Mouse (Mus musculus): ENCODE results near the gene Gad1. TPM values are rescaled to one million over a fixed set of nuclear protein-coding genes. Genes with fewer than 3 reads are reported as not detected.

The Gad1 gene
- polyA plus RNA-seq, 2 experiments = 0.02 to 0.03 TPM

- no peaks in the 10 kb centered on the region for H3K4me1 ChIP-seq (replicated peaks; ENCODE audit: control insufficient read depth in 2 of 2, insufficient read depth in 2 of 2, low read length in 1 of 2)
- TF ChIP-seq EP300 (IDR thresholded peaks at IDR 0.05; ENCODE audit: low read depth) (no peak), CTCF (IDR thresholded peaks at IDR 0.05; ENCODE audit: low read depth) (no peak)
- H3K9me3 ChIP-seq (ENCODE audit: control insufficient read depth, low read length) = no peaks in the 10 kb centered on the region
- no peaks in the 10 kb centered on the region for H3K36me3 ChIP-seq (replicated peaks; ENCODE audit: control insufficient read depth, insufficient read depth, low read depth)
- H3K4me2 ChIP-seq (ENCODE audit: low read depth) = no peak overlapping the region
- no peak for ATAC-seq (ENCODE audit: insufficient read depth)
- H3K27ac ChIP-seq = no peak overlapping the region
- H3K9ac ChIP-seq (replicated peaks) = no peak overlapping the region
- H3K4me3 ChIP-seq (ENCODE audit: insufficient read depth in 1 of 2, low read depth in 2 of 2, low read length in 2 of 2) = no peak overlapping the region
- 67% methylated on average over 16 of the region's 16 CpGs for WGBS (ENCODE audit: insufficient replicate concordance)
- H3K27me3 ChIP-seq (ENCODE audit: control insufficient read depth, insufficient read depth, low read length) = no peaks in the 10 kb centered on the region
- DNase-seq (ENCODE audit: low read depth in 3 of 3, low spot score in 3 of 3) = no peak
Measured at GRCm38 (mm10) chr2:70642971-70643565, 90.2 kb downstream of the Gad1 start.

- no peak for ATAC-seq (ENCODE audit: insufficient read depth)
- WGBS (ENCODE audit: insufficient replicate concordance) = 43% methylated on average over 6 of the region's 6 CpGs
Measured at GRCm38 (mm10) chr2:70645266-70645780, 92.5 kb downstream of the Gad1 start.

GRCm38 (mm10) chr2:70647681-70648080, 94.8 kb downstream of the Gad1 start:
- Histone ChIP-seq H3K4me3 (ENCODE audit: insufficient read depth in 1 of 2, low read depth in 2 of 2, low read length in 2 of 2) (no peak overlapping the region), H3K9me3 (ENCODE audit: control insufficient read depth, low read length) (no peaks in the 10 kb centered on the region), H3K4me2 (ENCODE audit: low read depth) (no peak overlapping the region), H3K9ac (replicated peaks) (no peak overlapping the region), H3K36me3 (replicated peaks; ENCODE audit: control insufficient read depth, insufficient read depth, low read depth) (no peaks in the 10 kb centered on the region), H3K27ac (no peak overlapping the region), H3K27me3 (ENCODE audit: control insufficient read depth, insufficient read depth, low read length) (no peaks in the 10 kb centered on the region), H3K4me1 (replicated peaks; ENCODE audit: control insufficient read depth in 2 of 2, insufficient read depth in 2 of 2, low read length in 1 of 2) (no peaks in the 10 kb centered on the region)
- no peak for DNase-seq (ENCODE audit: low read depth in 3 of 3, low spot score in 3 of 3)
- TF ChIP-seq EP300 (IDR thresholded peaks at IDR 0.05; ENCODE audit: low read depth) = no peak
- no peak for TF ChIP-seq CTCF (IDR thresholded peaks at IDR 0.05; ENCODE audit: low read depth)
- WGBS (ENCODE audit: insufficient replicate concordance) = 46% methylated on average over 4 of the region's 4 CpGs
- no peak for ATAC-seq (ENCODE audit: insufficient read depth)

More at GRCm38 (mm10) chr2:70645266-70645780, 92.5 kb downstream of the Gad1 start:
- DNase-seq (ENCODE audit: low read depth in 3 of 3, low spot score in 3 of 3) = no peak
- Histone ChIP-seq H3K9me3 (ENCODE audit: control insufficient read depth, low read length) (no peaks in the 10 kb centered on the region), H3K4me2 (ENCODE audit: low read depth) (no peak overlapping the region), H3K36me3 (replicated peaks; ENCODE audit: control insufficient read depth, insufficient read depth, low read depth) (no peaks in the 10 kb centered on the region), H3K27ac (no peak overlapping the region), H3K9ac (replicated peaks) (no peak overlapping the region), H3K4me3 (ENCODE audit: insufficient read depth in 1 of 2, low read depth in 2 of 2, low read length in 2 of 2) (no peak overlapping the region), H3K27me3 (ENCODE audit: control insufficient read depth, insufficient read depth, low read length) (no peaks in the 10 kb centered on the region), H3K4me1 (replicated peaks; ENCODE audit: control insufficient read depth in 2 of 2, insufficient read depth in 2 of 2, low read length in 1 of 2) (no peaks in the 10 kb centered on the region)
- no peak for TF ChIP-seq CTCF (IDR thresholded peaks at IDR 0.05; ENCODE audit: low read depth)
- TF ChIP-seq EP300 (IDR thresholded peaks at IDR 0.05; ENCODE audit: low read depth) = no peak

- Histone ChIP-seq H3K4me3 (ENCODE audit: insufficient read depth in 1 of 2, low read depth in 2 of 2, low read length in 2 of 2) (no peak overlapping the region), H3K4me1 (replicated peaks; ENCODE audit: control insufficient read depth in 2 of 2, insufficient read depth in 2 of 2, low read length in 1 of 2) (no peaks in the 10 kb centered on the region), H3K9ac (replicated peaks) (no peak overlapping the region), H3K9me3 (ENCODE audit: control insufficient read depth, low read length) (no peaks in the 10 kb centered on the region), H3K27me3 (ENCODE audit: control insufficient read depth, insufficient read depth, low read length) (no peaks in the 10 kb centered on the region), H3K36me3 (replicated peaks; ENCODE audit: control insufficient read depth, insufficient read depth, low read depth) (no peaks in the 10 kb centered on the region), H3K27ac (no peak overlapping the region), H3K4me2 (ENCODE audit: low read depth) (no peak overlapping the region)
- ATAC-seq (ENCODE audit: insufficient read depth) = no peak
- WGBS (ENCODE audit: insufficient replicate concordance) = 51% methylated on average over 5 of the region's 5 CpGs
- no peak for TF ChIP-seq CTCF (IDR thresholded peaks at IDR 0.05; ENCODE audit: low read depth)
- no peak for TF ChIP-seq EP300 (IDR thresholded peaks at IDR 0.05; ENCODE audit: low read depth)
- DNase-seq (ENCODE audit: low read depth in 3 of 3, low spot score in 3 of 3) = no peak
Measured at GRCm38 (mm10) chr2:70648271-70648670, 95.4 kb downstream of the Gad1 start.

GRCm38 (mm10) chr2:70649471-70649870, 96.6 kb downstream of the Gad1 start:
- no peaks in the 10 kb centered on the region for H3K9me3 ChIP-seq (ENCODE audit: control insufficient read depth, low read length)
- no peak for DNase-seq (ENCODE audit: low read depth in 3 of 3, low spot score in 3 of 3)
- H3K36me3 ChIP-seq (replicated peaks; ENCODE audit: control insufficient read depth, insufficient read depth, low read depth) = no peaks in the 10 kb centered on the region
- H3K27me3 ChIP-seq (ENCODE audit: control insufficient read depth, insufficient read depth, low read length) = no peaks in the 10 kb centered on the region
- no peak overlapping the region for H3K4me3 ChIP-seq (ENCODE audit: insufficient read depth in 1 of 2, low read depth in 2 of 2, low read length in 2 of 2)
- no peaks in the 10 kb centered on the region for H3K4me1 ChIP-seq (replicated peaks; ENCODE audit: control insufficient read depth in 2 of 2, insufficient read depth in 2 of 2, low read length in 1 of 2)
- H3K4me2 ChIP-seq (ENCODE audit: low read depth) = no peak overlapping the region
- H3K27ac ChIP-seq = no peak overlapping the region
- ATAC-seq (ENCODE audit: insufficient read depth) = no peak
- TF ChIP-seq EP300 (IDR thresholded peaks at IDR 0.05; ENCODE audit: low read depth) (no peak), CTCF (IDR thresholded peaks at IDR 0.05; ENCODE audit: low read depth) (no peak)
- H3K9ac ChIP-seq (replicated peaks) = no peak overlapping the region
- WGBS (ENCODE audit: insufficient replicate concordance) = 65% methylated on average over 4 of the region's 4 CpGs

Other genes starting within 250 kb of the Gad1 start
- 0.08 and 0.14 TPM in 2 replicates for gene Sp5, start 78.1 kb upstream of the Gad1 start, polyA plus RNA-seq (2012; rRNA removed)
- 0.06 and 0.11 TPM in 2 replicates for gene Sp5, start 78.1 kb upstream of the Gad1 start, polyA plus RNA-seq (2014; fragmentation: Nextera tagmentation; extraction: Ambion mirVana)
- gene Erich2, start 44.3 kb upstream of the Gad1 start, polyA plus RNA-seq (2012; rRNA removed) = not detected in 2 replicates
- gene Erich2, start 44.3 kb upstream of the Gad1 start, polyA plus RNA-seq (2014; fragmentation: Nextera tagmentation; extraction: Ambion mirVana) = not detected in 2 replicates
- gene Gorasp2, start 108.5 kb downstream of the Gad1 start, polyA plus RNA-seq (2012; rRNA removed) = 22.9 and 24.5 TPM in 2 replicates
- gene Gorasp2, start 108.5 kb downstream of the Gad1 start, polyA plus RNA-seq (2014; fragmentation: Nextera tagmentation; extraction: Ambion mirVana) = 50.5 and 51.8 TPM in 2 replicates
- gene Gm26558, start 109.0 kb downstream of the Gad1 start, polyA plus RNA-seq (2012; rRNA removed) = 0.09 and 0.13 TPM in 2 replicates
- gene Gm26558, start 109.0 kb downstream of the Gad1 start, polyA plus RNA-seq (2014; fragmentation: Nextera tagmentation; extraction: Ambion mirVana) = 1.2 TPM in 2 replicates

Measured in liver, embryonic 14.5 days (tissue).